Mouse (Mus musculus) right cerebral cortex, postnatal 36 days (tissue): ENCODE data around the gene Btbd2.

Experiments used
- DNase-seq, 2 experiments: peaks; one replicate each; pipeline ENCODE4 v3.0.0; 2022; ENCODE audit warnings: low spot score in 2 of 2, mixed read lengths in 1 of 2

Gene Btbd2

GRCm38 (mm10) chr10:80656863-80657623, at the start of gene Btbd2:
Btbd2 (minus strand) TSS chr10:80657071.
- DNase-seq = no peak

DNA sequence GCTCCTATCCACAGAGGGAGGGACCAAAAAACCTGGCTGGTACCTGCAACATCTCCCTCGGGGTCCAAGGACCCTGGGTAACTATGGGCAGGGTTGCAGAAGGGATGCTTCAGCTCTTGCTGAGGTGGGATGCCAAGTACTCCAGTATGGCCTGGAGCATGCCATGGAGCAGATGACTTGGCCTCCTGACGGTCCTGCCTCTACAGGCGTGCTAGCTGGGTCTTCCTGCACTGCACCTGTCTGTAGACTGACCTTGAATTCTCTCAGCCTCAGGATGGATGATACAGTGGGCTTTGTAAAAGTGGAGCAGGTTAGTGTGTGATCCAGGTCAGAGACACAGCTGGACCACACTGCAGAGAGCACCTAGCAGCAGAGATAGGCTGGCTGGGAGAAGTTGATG, 48.6 kb upstream of the Btbd2 start:
- DNase-seq = no peak

DNA sequence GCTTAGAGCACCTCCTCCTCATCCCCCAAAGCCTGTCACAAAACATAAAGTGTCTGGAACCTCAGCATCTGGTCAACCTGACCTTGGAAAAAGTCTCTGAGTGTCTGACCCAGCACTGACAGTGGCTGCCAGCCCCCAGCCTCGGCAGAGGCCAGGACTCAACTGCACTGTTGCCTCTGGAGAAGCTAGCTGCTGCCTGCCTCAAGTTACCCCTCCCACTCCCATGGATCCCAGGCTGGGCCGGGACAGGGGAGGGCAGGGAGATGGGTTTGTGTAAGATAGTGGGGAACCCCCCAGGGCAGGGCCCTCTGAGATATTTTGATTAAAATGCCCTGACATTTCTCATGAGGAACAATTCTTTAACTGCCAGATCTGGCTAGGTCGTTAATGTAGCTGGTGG, 48.2 kb upstream of the Btbd2 start:
- no peak for DNase-seq

DNA sequence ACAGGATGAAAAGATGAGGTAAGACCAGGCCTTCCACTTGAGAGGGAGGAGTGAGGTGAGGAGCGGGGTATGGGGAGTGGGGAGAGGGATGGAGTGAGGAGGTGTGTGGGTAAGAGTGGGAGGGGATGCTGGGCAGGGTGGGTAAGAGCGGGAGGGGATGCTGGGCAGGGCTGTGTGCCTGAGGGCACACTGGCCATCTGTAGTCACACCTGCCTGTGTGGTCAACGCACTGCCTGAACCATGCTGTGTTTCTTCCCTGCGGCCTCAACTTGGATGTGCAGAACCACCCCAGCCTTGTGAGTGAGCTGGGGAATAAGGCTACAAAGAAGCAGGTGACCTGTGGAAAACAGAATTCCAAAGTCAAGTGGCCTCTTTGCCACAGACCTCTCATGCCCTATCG, 47.5 kb upstream of the Btbd2 start:
- DNase-seq = no peak

DNA sequence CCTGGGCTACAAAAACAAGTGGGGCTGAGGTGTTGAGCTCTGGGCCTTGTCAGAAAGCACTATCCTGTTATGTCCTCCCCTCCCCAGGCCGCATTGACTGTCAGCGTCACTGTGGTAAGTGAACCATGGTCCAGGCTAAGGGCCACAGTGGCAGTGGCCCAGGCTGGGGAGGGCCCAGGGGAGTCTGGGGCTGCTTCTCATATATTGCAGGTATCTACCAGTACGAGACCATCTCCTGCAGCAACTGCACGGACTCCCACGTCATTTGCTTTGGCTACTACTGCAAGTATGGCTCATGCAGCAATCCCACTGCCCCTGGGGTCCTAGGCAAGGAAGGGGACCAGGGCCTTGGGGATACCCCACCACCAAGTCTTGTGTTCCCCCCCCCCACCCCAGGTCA, 46.8 kb upstream of the Btbd2 start:
- DNase-seq = no peak

GRCm38 (mm10) chr10:80702536-80703390, 45.9 kb upstream of the Btbd2 start:
- peak; percentile 94 to 96 for DNase-seq

GRCm38 (mm10) chr10:80701721-80702535, 45.1 kb upstream of the Btbd2 start, which contains the start of the genes Mob3a and Izumo4:
Mob3a (minus strand) TSS chr10:80701977.
Izumo4 (plus strand) TSS chr10:80702184.
- DNase-seq = peak; percentile 98 to 99

DNA sequence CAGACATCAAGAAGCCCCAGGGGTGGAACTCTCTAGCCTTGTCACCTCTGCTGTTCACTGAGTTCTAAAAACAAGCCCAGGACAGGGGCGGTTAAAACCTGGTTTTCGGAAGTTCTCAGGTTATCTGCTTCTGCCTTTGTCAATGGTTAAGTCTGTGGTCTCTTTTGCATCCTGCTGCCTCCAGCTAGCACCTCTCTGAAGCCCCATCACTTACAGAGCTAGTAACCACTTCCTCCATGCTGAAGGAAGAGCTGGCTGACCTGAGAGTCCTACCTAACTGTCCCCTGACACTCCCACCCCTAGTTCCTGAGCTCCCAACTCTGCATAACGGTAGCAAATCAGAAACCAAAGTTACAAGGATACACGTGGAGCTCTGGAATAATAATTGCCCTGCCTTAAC, 43.9 kb upstream of the Btbd2 start:
- no peak for DNase-seq

- no peak for DNase-seq
These were observed 43.2 kb upstream of the Btbd2 start for GRCm38 (mm10) chr10:80700038-80700504.

DNA sequence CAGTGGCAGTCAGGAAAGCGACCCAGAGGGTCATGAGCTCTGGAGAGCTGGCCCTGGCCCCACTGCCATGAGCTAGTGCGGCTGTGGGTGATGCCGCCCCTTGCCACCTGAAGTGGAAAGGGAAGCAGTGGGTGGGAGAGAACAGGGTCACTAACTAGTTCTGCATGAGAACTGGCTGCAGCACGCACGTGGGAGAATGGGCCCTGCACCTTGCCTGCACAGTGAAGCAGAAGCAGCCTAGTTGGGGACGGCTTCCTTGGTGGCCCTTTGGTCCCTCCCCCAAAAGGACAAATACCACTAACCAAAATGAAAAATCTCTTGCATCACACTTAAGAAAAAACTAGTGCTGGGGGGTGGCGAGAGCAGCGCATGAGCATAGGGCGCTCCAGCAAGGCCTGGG, 41.7 kb upstream of the Btbd2 start:
- no peak for DNase-seq

DNA sequence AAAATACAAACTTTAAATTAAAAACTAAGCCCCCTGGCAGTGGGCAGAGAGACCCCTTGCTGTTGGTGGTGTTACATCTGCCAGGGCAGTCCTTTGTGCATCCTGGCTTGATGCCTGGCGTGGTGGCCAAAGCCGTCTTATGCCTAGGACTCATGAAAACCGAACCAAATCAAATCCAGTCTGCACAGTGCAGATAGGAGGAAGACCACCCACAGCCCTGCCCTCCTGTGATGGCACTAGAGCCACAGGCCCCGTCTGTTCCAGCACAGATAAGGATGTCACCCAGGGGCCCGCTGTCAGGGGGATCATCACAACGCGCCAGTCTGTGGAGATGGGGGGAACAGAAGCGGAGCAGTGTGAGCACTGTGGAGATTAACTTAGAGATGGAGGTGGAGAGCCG, 40.9 kb upstream of the Btbd2 start:
- DNase-seq = no peak

DNA sequence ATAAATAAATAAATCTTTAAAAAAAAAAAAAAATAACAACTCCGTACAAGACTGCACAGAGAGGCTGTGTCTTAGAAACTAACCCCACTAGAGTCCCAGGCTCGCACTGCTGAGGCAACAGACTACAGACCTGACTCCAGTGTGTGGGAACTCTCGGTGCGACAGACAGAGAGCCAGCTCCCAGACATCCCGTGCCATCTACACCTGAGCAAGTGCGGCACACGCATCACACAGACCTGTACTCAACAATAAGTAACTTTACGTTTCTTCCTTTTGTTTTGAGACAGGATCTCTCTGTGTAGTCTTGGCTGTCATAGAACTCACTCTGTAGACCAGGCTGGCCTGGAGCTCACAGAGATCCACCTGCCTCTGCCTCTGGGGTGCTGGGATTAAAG, 40.5 kb upstream of the Btbd2 start:
- DNase-seq = no peak

DNA sequence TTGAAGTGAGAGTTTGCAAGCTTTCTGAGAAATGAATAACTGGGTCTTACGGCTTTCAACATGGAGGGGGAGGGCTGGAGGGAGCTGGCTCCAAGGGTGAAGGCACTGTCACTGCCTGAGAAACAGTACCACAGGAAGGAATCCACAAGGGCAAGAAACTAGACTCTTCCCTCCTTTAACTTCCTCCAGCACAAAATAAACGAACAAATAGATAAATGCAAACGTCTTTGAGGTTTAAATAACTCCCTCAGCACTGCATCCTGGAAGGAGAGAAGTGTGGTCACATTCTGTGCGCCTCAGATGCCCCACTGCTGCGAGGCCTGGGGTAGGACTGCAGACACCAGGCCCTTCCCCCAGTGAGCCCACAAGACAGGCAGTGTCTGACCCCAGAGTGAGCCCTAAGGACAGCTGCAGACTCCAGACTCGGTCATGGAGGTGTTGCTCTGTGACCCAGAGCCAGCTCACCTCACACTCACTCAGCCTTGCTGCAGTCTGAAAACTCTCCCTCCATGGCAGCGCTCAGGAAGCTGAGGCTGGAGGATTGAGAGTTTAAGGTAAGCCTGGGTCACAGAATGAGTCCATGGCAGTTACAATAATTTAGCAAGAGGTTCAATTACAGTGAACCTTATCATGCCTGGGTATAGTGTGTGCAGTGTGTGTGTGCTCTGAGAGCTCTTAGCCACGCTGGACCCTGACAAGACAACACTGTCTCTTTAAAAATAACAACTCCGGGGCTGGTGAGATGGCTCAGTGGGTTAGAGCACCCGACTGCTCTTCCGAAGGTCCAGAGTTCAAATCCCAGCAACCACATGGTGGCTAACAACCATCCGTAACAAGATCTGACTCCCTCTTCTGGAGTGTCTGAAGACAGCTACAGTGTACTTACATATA, 39.9 kb upstream of the Btbd2 start:
- no peak for DNase-seq

DNA sequence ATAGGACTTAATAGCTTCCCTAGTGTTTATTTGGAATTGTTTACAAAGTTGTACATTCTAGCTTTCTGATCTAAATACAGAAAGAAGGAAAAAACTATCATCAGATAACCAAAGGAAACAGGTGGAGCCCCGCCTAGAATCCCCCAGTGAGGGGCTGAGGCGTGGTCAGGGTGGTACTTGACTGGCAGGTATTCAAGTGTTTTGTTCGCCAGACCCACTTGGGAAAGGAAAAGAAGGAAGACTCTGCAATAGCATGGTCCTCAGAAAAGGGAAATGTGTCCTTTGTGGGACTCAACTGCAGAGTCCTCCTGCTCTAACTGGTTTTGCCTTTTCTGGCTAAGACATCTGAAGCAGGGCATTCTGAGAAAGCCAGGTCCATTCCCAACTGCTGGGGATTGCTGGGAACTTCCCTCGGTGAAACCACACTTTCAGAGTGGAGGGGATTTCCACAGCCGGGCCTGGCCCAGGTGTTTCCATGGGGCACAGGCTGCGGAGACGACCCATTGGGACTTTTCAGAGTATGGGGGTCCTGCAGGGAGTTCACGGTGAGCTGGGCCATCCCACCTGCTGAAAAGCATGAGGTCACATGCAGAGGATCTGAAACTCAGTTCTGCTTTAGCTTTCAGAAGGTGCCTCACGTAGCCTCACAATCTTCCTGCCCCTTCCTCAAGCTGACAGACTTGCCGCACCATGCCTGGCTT, 39.1 kb upstream of the Btbd2 start:
- no peak for DNase-seq

DNA sequence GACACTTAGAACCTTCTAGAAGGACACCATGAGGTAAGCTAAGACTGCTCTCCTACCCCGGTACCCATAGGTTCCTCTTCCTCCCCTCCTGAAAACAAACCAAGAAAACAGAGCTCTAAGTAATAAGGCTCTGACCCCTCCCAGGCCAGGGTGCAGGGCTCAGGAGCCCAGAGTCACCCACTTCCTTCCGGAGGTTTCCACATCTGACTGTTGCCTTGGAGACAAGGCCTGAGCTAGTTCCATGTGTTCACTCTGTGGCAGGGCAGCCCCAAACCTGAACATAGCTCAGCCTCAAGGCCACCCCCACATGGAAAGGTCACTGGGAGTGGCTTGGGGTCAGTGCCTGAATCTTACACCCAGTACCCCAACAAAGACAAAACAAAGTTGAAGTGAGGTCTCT, 38.3 kb upstream of the Btbd2 start:
- no peak for DNase-seq

DNA sequence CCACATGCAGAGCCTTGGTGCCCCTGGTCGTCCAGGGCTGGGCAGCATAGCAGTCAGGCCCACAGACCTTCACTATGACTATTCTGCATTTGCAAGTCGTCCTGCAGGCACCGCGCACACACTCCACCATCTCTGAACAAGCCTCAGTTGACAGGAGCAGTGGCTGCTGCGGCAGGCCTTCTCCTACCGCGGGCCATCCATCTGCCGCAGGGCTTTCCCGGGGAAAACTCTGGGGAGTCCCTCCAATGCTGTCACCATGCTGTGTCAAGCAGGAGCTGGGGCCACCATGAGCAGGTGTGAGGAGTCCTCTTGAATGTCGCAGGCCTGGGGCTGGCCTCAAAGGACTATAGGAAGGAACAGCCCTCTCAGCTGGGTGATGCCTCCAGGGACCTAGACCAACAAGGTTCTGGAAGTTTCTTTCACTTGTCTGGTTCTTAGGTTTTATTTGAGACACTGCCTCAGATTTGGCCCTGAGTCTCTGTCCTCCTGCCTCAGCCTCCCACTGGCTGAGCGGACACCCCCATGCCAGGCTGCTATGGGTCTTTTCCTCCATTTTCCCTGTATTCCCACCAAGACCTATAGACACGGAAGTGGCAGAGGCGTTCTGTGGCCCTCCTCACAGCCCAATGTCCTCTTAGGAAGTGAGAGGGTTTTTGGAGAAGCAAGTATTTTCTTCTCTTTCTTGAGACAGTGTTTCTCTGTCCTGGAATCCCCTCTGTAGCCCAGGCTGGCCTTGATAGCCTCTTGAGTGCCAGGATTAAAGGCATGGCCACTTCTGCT, 37.5 kb upstream of the Btbd2 start:
- DNase-seq = no peak

DNA sequence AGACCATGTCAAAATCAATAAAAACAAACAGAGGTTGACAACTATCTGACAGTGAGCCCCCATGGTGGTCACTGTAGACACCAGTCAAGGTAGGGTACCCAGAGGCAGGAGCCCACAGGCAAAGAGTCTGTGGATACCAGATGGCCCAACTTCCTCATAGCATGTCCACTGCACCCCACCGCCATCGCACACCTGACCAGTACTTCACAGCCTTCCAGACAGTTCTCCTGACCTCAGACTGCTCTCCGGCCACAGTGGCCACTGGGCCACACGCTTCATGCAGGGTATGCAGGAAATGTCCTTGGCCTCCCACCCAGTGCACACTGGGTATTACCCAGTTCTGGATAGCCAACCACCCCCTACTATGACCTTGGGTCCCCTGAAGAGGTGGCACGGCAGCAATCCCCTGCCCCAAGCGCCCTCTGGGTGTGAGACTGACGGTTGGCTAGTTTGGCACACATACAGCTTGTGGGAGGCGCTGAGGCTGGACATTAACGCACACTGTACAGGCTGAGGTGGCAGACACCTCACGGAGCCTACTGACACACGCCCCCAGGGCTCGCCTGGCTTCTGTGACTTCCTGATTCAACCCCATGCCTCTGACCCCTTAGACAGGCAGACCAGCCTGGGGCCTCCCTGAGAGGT, 36.7 kb upstream of the Btbd2 start:
- DNase-seq = no peak

- no peak for DNase-seq
These were observed 35.6 kb upstream of the Btbd2 start for GRCm38 (mm10) chr10:80692249-80693165.
